Mouse (Mus musculus): ENCODE measurements at regions not wholly inside any gene's neighbourhood (a gene's known extent, or its start where the extent isn't known, plus 50 kb on each side); places are given as distances from the start of the nearest gene placed in this dataset.
"Not testable (repeated sequence)": the region's sequence is repeated elsewhere in the genome, so short reads cannot be mapped to it uniquely, and the experiment has no call there.

GRCm38 (mm10) chr2:3918156-3918555 is 99.4 kb upstream of the Frmd4a start:
- 95% methylated on average over 6 of the region's 6 CpGs for WGBS

GRCm38 (mm10) chr2:3919893-3920292 is 97.6 kb upstream of the Frmd4a start:
- Histone ChIP-seq H3K36me3 (ENCODE audit: control insufficient read depth, insufficient read depth, low read length) (no peaks in the 10 kb centered on the region), H3K27ac (ENCODE audit: control insufficient read depth, insufficient read depth, low read length) (no peak overlapping the region), H3K27me3 (ENCODE audit: control insufficient read depth, insufficient read depth, low read length) (no peaks in the 10 kb centered on the region), H3K4me3 (ENCODE audit: control insufficient read depth, insufficient read depth, low read length) (no peak overlapping the region), H3K4me1 (replicated peaks; ENCODE audit: control insufficient read depth, insufficient read depth, low read length) (peaks cover 17% of the 10 kb centered on the region)
- no peak for TF ChIP-seq CTCF (IDR thresholded peaks at IDR 0.05; ENCODE audit: borderline replicate concordance, control insufficient read depth, extremely low read depth, insufficient read depth, low read length, poor library complexity)
- no peak for TF ChIP-seq POLR2A (IDR thresholded peaks at IDR 0.05; ENCODE audit: control insufficient read depth, extremely low read depth, insufficient read depth, low read length, poor library complexity)
- WGBS = 82% methylated on average over 3 of the region's 3 CpGs
- no peak for DNase-seq

More at GRCm38 (mm10) chr2:3918156-3918555, 99.4 kb upstream of the Frmd4a start:
- peaks cover 11% of the 10 kb centered on the region; the same call in 1 of the 2 replicates for H3K4me1 ChIP-seq (replicated peaks; ENCODE audit: control insufficient read depth, insufficient read depth, low read length)
- H3K27ac ChIP-seq (ENCODE audit: control insufficient read depth, insufficient read depth, low read length) = no peak overlapping the region
- no peaks in the 10 kb centered on the region for H3K27me3 ChIP-seq (ENCODE audit: control insufficient read depth, insufficient read depth, low read length)
- no peak for TF ChIP-seq POLR2A (IDR thresholded peaks at IDR 0.05; ENCODE audit: control insufficient read depth, extremely low read depth, insufficient read depth, low read length, poor library complexity)
- TF ChIP-seq CTCF (IDR thresholded peaks at IDR 0.05; ENCODE audit: borderline replicate concordance, control insufficient read depth, extremely low read depth, insufficient read depth, low read length, poor library complexity) = no peak
- H3K4me3 ChIP-seq (ENCODE audit: control insufficient read depth, insufficient read depth, low read length) = no peak overlapping the region
- H3K36me3 ChIP-seq (ENCODE audit: control insufficient read depth, insufficient read depth, low read length) = no peaks in the 10 kb centered on the region
- DNase-seq = no peak

GRCm38 (mm10) chr2:3921084-3921483 is 96.4 kb upstream of the Frmd4a start:
- H3K27me3 ChIP-seq (ENCODE audit: control insufficient read depth, insufficient read depth, low read length); H3K27ac ChIP-seq (ENCODE audit: control insufficient read depth, insufficient read depth, low read length); H3K36me3 ChIP-seq (ENCODE audit: control insufficient read depth, insufficient read depth, low read length); DNase-seq; H3K4me3 ChIP-seq (ENCODE audit: control insufficient read depth, insufficient read depth, low read length): not testable (repeated sequence)
- WGBS = 42% methylated on average over 2 of the region's 2 CpGs
- peaks cover 29% of the 10 kb centered on the region for H3K4me1 ChIP-seq (replicated peaks; ENCODE audit: control insufficient read depth, insufficient read depth, low read length)

- TF ChIP-seq POLR2A (IDR thresholded peaks at IDR 0.05; ENCODE audit: control insufficient read depth, extremely low read depth, insufficient read depth, low read length, poor library complexity) (no peak), CTCF (IDR thresholded peaks at IDR 0.05; ENCODE audit: borderline replicate concordance, control insufficient read depth, extremely low read depth, insufficient read depth, low read length, poor library complexity) (no peak)
- Histone ChIP-seq H3K4me1 (replicated peaks; ENCODE audit: control insufficient read depth, insufficient read depth, low read length) (peaks cover 41% of the 10 kb centered on the region), H3K36me3 (ENCODE audit: control insufficient read depth, insufficient read depth, low read length) (no peaks in the 10 kb centered on the region), H3K27ac (ENCODE audit: control insufficient read depth, insufficient read depth, low read length) (peak overlapping the region; percentile 84; the same call in 1 of the 2 replicates), H3K4me3 (ENCODE audit: control insufficient read depth, insufficient read depth, low read length) (no peak overlapping the region), H3K27me3 (ENCODE audit: control insufficient read depth, insufficient read depth, low read length) (no peaks in the 10 kb centered on the region)
- WGBS = 30% methylated on average over 4 of the region's 4 CpGs
- peak; percentile 54 for DNase-seq
Observed at GRCm38 (mm10) chr2:3922739-3923138, 94.8 kb upstream of the Frmd4a start.

GRCm38 (mm10) chr2:3924696-3925095 is 92.8 kb upstream of the Frmd4a start:
- no peak for DNase-seq
- no peaks in the 10 kb centered on the region for H3K36me3 ChIP-seq (ENCODE audit: control insufficient read depth, insufficient read depth, low read length)
- no peak overlapping the region for H3K4me3 ChIP-seq (ENCODE audit: control insufficient read depth, insufficient read depth, low read length)
- H3K27me3 ChIP-seq (ENCODE audit: control insufficient read depth, insufficient read depth, low read length) = no peaks in the 10 kb centered on the region
- peak overlapping the region; percentile 78 for H3K27ac ChIP-seq (ENCODE audit: control insufficient read depth, insufficient read depth, low read length)
- peaks cover 47% of the 10 kb centered on the region for H3K4me1 ChIP-seq (replicated peaks; ENCODE audit: control insufficient read depth, insufficient read depth, low read length)
- TF ChIP-seq CTCF (IDR thresholded peaks at IDR 0.05; ENCODE audit: borderline replicate concordance, control insufficient read depth, extremely low read depth, insufficient read depth, low read length, poor library complexity) (no peak), POLR2A (IDR thresholded peaks at IDR 0.05; ENCODE audit: control insufficient read depth, extremely low read depth, insufficient read depth, low read length, poor library complexity) (no peak)
- 72% methylated on average over 6 of the region's 6 CpGs for WGBS

- H3K4me3 ChIP-seq (ENCODE audit: control insufficient read depth, insufficient read depth, low read length) = no peak overlapping the region
- peak overlapping the region; percentile 22; the same call in 1 of the 2 replicates for H3K27ac ChIP-seq (ENCODE audit: control insufficient read depth, insufficient read depth, low read length)
- H3K36me3 ChIP-seq (ENCODE audit: control insufficient read depth, insufficient read depth, low read length) = no peaks in the 10 kb centered on the region
- peaks cover 47% of the 10 kb centered on the region for H3K4me1 ChIP-seq (replicated peaks; ENCODE audit: control insufficient read depth, insufficient read depth, low read length)
- no peaks in the 10 kb centered on the region for H3K27me3 ChIP-seq (ENCODE audit: control insufficient read depth, insufficient read depth, low read length)
- no peak for DNase-seq
- WGBS = 37% methylated on average over 3 of the region's 3 CpGs
- TF ChIP-seq POLR2A (IDR thresholded peaks at IDR 0.05; ENCODE audit: control insufficient read depth, extremely low read depth, insufficient read depth, low read length, poor library complexity) = no peak
- no peak for TF ChIP-seq CTCF (IDR thresholded peaks at IDR 0.05; ENCODE audit: borderline replicate concordance, control insufficient read depth, extremely low read depth, insufficient read depth, low read length, poor library complexity)
Observed at GRCm38 (mm10) chr2:3925199-3925598, 92.3 kb upstream of the Frmd4a start.

- no peaks in the 10 kb centered on the region for H3K36me3 ChIP-seq (ENCODE audit: control insufficient read depth, insufficient read depth, low read length)
- DNase-seq = no peak
- no peak overlapping the region for H3K4me3 ChIP-seq (ENCODE audit: control insufficient read depth, insufficient read depth, low read length)
- TF ChIP-seq CTCF (IDR thresholded peaks at IDR 0.05; ENCODE audit: borderline replicate concordance, control insufficient read depth, extremely low read depth, insufficient read depth, low read length, poor library complexity) (no peak), POLR2A (IDR thresholded peaks at IDR 0.05; ENCODE audit: control insufficient read depth, extremely low read depth, insufficient read depth, low read length, poor library complexity) (no peak)
- H3K27ac ChIP-seq (ENCODE audit: control insufficient read depth, insufficient read depth, low read length) = peak overlapping the region; percentile 86
- H3K27me3 ChIP-seq (ENCODE audit: control insufficient read depth, insufficient read depth, low read length) = no peaks in the 10 kb centered on the region
- peaks cover 47% of the 10 kb centered on the region for H3K4me1 ChIP-seq (replicated peaks; ENCODE audit: control insufficient read depth, insufficient read depth, low read length)
Observed at GRCm38 (mm10) chr2:3926129-3926528, 91.4 kb upstream of the Frmd4a start.

Data from thymus, adult 2 months (tissue).